Mouse (Mus musculus) midbrain, postnatal 0 days (tissue): Measurements from ENCODE around the gene Cyp2j9. TPM values are rescaled to one million over a fixed set of nuclear protein-coding genes. Genes with fewer than 3 reads are reported as not detected.
A peak's percentile ranks its signal among the peaks of the same experiment; 100 is the strongest.
"Not testable (repeated sequence)": the region's sequence is repeated elsewhere in the genome, so short reads cannot be mapped to it uniquely, and the experiment has no call there.

Experiments
- ATAC-seq: fragments of 200-750 bp; cut with Nextera tagmentation; 2 replicates; pipeline ENCODE4 v1.8.0; 2017; ENCODE audit warnings: moderate number of reproducible peaks, mild to moderate bottlenecking, moderate TSS enrichment, moderate library complexity; ENCODE audit not compliant: low FRiP score
- DNase-seq: peaks from one replicate; pipeline ENCODE4 v3.0.0-alpha.2; 2015; ENCODE audit warnings: low spot score
- H3K27ac ChIP-seq: fragments of 300-500 bp; sonication (generic); 2 replicates; pipeline ENCODE4 v1.5.1; 2014; ENCODE audit warnings: low read depth, mild to moderate bottlenecking, low read length, mixed read lengths
- H3K27me3 ChIP-seq: fragments of 300-500 bp; sonication (generic); 2 replicates; pipeline ENCODE4 v1.6.1; 2014; ENCODE audit warnings: low read length, control low read depth, mixed read lengths; ENCODE audit not compliant: insufficient read depth
- H3K36me3 ChIP-seq: fragments of 300-500 bp; sonication (generic); 2 replicates; pipeline ENCODE4 v1.6.1; 2014; ENCODE audit warnings: low read length, control low read depth, mixed read lengths; ENCODE audit not compliant: insufficient read depth
- H3K4me1 ChIP-seq: fragments of 300-500 bp; sonication (generic); 2 replicates; pipeline ENCODE4 v1.6.1; 2014; ENCODE audit warnings: mild to moderate bottlenecking, control low read depth, antibody characterized with exemption, low read length, mixed read lengths; ENCODE audit not compliant: insufficient read depth
- H3K4me2 ChIP-seq: fragments of 300-500 bp; sonication (generic); 2 replicates; pipeline ENCODE4 v1.6.1; 2014; ENCODE audit warnings: low read depth, mild to moderate bottlenecking, low read length, mixed read lengths; ENCODE audit not compliant: poor library complexity, severe bottlenecking
- H3K4me3 ChIP-seq: fragments of 300-500 bp; sonication (generic); 2 replicates; pipeline ENCODE4 v1.5.1; 2014; ENCODE audit warnings: low read depth, mild to moderate bottlenecking, low read length, moderate library complexity
- H3K9ac ChIP-seq: fragments of 300-500 bp; sonication (generic); replicated peaks from 2 replicates; pipeline ENCODE4 v1.6.1; 2014; ENCODE audit warnings: mild to moderate bottlenecking, low read length, moderate library complexity, mixed read lengths; ENCODE audit not compliant: poor library complexity, severe bottlenecking
- H3K9me3 ChIP-seq: fragments of 300-500 bp; sonication (generic); 2 replicates; pipeline ENCODE4 v1.6.1; 2016; ENCODE audit warnings: low read length, control low read depth
- CTCF ChIP-seq: IDR thresholded peaks from 2 replicates; pipeline ENCODE4 v1.5.1; 2016; ENCODE audit warnings: antibody characterized with exemption, mild to moderate bottlenecking
- WGBS: fragments of 180-500 bp; shearing (Covaris S2); extraction: QIAGEN DNeasy Blood & Tissue Kit; methylation state at CpG from one replicate; pipeline ENCODE4 v1.1.7; 2014; 5-methylcytosine and 5-hydroxymethylcytosine counted together
- polyA plus RNA-seq: library from polyadenylated mRNA; unstranded; fragments of >200 nt; fragmentation: Nextera tagmentation; extraction: Ambion mirVana; gene quantifications from 2 replicates; pipeline ENCODE4 v1.2.1, GENCODE M21; 2015
- total RNA-seq: library from RNA; depleted of rRNA; stranded (reverse); fragments of >200 nt; gene quantifications from 2 replicates; pipeline ENCODE4 v1.2.3, GENCODE M21; 2014; rRNA removed

Cyp2j9 gene
- total RNA-seq: 14.4 and 21.4 TPM in 2 replicates
- polyA plus RNA-seq: 12.8 and 18.1 TPM in 2 replicates

- peak within 1 kb of the TSS; percentile 37; the same call in 1 of the 2 replicates for H3K9ac ChIP-seq
- peak within 1 kb of the TSS; percentile 55 for H3K4me2 ChIP-seq
- WGBS: 4% methylated on average over 18 of the region's 18 CpGs
Measured at GRCm38 (mm10) chr4:96590911-96591790, at the start of gene Cyp2j9. TSS of gene Cyp2j9 (minus strand) at chr4:96591578.

GRCm38 (mm10) chr4:96635455-96635854, 44.1 kb upstream of the Cyp2j9 start:
- no peaks in the 10 kb centered on the region for H3K36me3 ChIP-seq
- no peak for ATAC-seq
- no peak for TF ChIP-seq CTCF
- no peaks in the 10 kb centered on the region for H3K4me1 ChIP-seq
- no peak overlapping the region for H3K4me2 ChIP-seq
- H3K4me3 ChIP-seq: no peak overlapping the region
- H3K27ac ChIP-seq: no peak overlapping the region
- H3K27me3 ChIP-seq: no peaks in the 10 kb centered on the region
- H3K9me3 ChIP-seq: no peaks in the 10 kb centered on the region
- no peak for DNase-seq
- H3K9ac ChIP-seq: no peak overlapping the region
- WGBS: 88% methylated on average over 1 of the region's 1 CpGs

More at GRCm38 (mm10) chr4:96590911-96591790, at the start of gene Cyp2j9:
- H3K9me3 ChIP-seq: no peaks in the 10 kb centered on the region
- peak; percentile 85 for ATAC-seq
- peak; percentile 25; the same call in 1 of the 2 replicates for TF ChIP-seq CTCF
- H3K4me3 ChIP-seq: peak within 1 kb of the TSS; percentile 36
- no peaks in the 10 kb centered on the region for H3K4me1 ChIP-seq
- peak; percentile 78 for DNase-seq
- H3K36me3 ChIP-seq: no peaks in the 10 kb centered on the region
- no peaks in the 10 kb centered on the region for H3K27me3 ChIP-seq
- peak within 1 kb of the TSS; percentile 33 for H3K27ac ChIP-seq

GRCm38 (mm10) chr4:96622474-96622873, 31.1 kb upstream of the Cyp2j9 start:
- Histone ChIP-seq H3K27ac (no peak overlapping the region), H3K9ac (no peak overlapping the region), H3K4me3 (no peak overlapping the region), H3K4me2 (no peak overlapping the region), H3K27me3 (no peaks in the 10 kb centered on the region), H3K9me3 (no peaks in the 10 kb centered on the region), H3K4me1 (no peaks in the 10 kb centered on the region), H3K36me3 (no peaks in the 10 kb centered on the region)
- 95% methylated on average over 1 of the region's 1 CpGs for WGBS
- no peak for TF ChIP-seq CTCF
- no peak for ATAC-seq
- DNase-seq: no peak

DNA sequence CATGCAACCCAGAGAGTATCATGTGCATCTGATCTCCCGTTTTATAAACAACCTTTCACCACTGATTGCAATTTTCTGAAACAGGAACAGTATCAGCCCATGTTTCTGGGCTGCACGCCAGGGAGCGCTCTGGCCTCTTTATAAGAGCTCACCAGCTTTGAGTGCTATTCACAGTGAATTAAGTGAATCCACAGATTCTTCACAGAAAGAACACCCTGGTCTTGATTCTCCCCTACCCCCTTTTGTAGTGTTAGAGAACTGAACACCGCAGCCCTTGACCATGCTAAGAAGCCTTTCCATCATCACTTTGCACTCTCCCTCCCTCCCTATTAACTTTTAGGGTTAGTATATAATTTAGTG, 393 bp upstream of the Cyp2j9 start:
- Histone ChIP-seq H3K27ac (0 out of 2 replicates have a peak overlapping the region, but pooled peaks have one; percentile 26), H3K4me3 (peak overlapping the region; percentile 36; the same call in 1 of the 2 replicates), H3K9me3 (no peaks in the 10 kb centered on the region), H3K27me3 (no peaks in the 10 kb centered on the region), H3K9ac (no peak overlapping the region), H3K36me3 (no peaks in the 10 kb centered on the region), H3K4me1 (no peaks in the 10 kb centered on the region), H3K4me2 (peak overlapping the region; percentile 55)
- peak; percentile 38 for TF ChIP-seq CTCF
- DNase-seq: peak; percentile 86
- peak; percentile 71 for ATAC-seq
- 13% methylated on average over 4 of the region's 4 CpGs for WGBS

DNA sequence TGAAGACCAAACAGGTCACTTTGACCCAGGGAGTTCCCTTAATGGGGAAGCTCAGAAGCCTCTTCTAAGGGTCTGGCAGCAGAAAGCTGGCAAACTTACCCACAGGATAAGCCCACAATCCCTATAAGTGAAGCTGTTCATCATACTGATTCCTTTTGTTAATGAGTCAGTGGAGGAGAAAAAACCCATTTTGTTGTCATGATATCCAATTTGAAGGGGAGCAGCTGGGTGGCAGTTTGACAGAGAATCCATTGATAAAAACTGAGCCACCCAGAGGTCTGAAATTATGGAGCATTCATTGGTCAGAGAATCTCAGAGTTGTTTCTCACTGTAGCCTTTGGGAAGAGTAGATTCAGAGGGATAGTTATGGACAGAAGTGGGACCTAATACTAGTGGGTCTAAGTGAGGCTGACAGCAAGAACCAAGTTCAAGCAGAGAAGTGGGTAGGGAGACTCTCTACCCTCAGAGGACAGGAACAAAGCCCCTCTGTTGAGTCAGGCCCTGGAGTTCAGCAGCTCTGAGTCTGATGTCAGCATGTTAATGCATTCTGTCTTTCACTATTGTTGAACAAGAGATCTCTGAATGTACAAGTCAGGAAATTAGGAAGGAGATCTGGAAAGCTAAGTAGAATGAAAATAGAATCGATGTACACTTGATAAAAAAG, 9.8 kb downstream of the Cyp2j9 start:
- ATAC-seq (peak; percentile 66), DNase-seq (peak; percentile 23)
- no peak for TF ChIP-seq CTCF
- WGBS: 53% methylated on average over 1 of the region's 1 CpGs
- no peaks in the 10 kb centered on the region for H3K4me1 ChIP-seq
- no peaks in the 10 kb centered on the region for H3K36me3 ChIP-seq
- no peak overlapping the region for H3K4me2 ChIP-seq
- H3K9ac ChIP-seq: no peak overlapping the region
- H3K4me3 ChIP-seq: no peak overlapping the region
- H3K27ac ChIP-seq: no peak overlapping the region
- H3K9me3 ChIP-seq: no peaks in the 10 kb centered on the region
- no peaks in the 10 kb centered on the region for H3K27me3 ChIP-seq

- 65% methylated on average over 6 of the region's 6 CpGs for WGBS
- DNase-seq: not testable (repeated sequence)
Measured at GRCm38 (mm10) chr4:96580351-96580750, 11.0 kb downstream of the Cyp2j9 start.

More at GRCm38 (mm10) chr4:96580351-96580750, 11.0 kb downstream of the Cyp2j9 start:
- H3K4me3 ChIP-seq, H3K4me1 ChIP-seq, H3K27ac ChIP-seq, H3K27me3 ChIP-seq, H3K4me2 ChIP-seq, ATAC-seq, H3K36me3 ChIP-seq, H3K9ac ChIP-seq, H3K9me3 ChIP-seq: not testable (repeated sequence)
